Mouse (Mus musculus) c-Kit-positive CD71-positive TER-119-negative erythroid progenitor cells, embryonic 14.5 days (primary cell): ENCODE measurements around the gene Rfx7.
A peak's percentile ranks its signal among the peaks of the same experiment; 100 is the strongest.
"Not testable (repeated sequence)": the region's sequence is repeated elsewhere in the genome, so short reads cannot be mapped to it uniquely, and the experiment has no call there.

Experiments
- DNase-seq: peaks from one replicate; pipeline ENCODE4 v3.0.0-alpha.2; 2013; ENCODE audit warnings: low read depth

Gene Rfx7

DNA sequence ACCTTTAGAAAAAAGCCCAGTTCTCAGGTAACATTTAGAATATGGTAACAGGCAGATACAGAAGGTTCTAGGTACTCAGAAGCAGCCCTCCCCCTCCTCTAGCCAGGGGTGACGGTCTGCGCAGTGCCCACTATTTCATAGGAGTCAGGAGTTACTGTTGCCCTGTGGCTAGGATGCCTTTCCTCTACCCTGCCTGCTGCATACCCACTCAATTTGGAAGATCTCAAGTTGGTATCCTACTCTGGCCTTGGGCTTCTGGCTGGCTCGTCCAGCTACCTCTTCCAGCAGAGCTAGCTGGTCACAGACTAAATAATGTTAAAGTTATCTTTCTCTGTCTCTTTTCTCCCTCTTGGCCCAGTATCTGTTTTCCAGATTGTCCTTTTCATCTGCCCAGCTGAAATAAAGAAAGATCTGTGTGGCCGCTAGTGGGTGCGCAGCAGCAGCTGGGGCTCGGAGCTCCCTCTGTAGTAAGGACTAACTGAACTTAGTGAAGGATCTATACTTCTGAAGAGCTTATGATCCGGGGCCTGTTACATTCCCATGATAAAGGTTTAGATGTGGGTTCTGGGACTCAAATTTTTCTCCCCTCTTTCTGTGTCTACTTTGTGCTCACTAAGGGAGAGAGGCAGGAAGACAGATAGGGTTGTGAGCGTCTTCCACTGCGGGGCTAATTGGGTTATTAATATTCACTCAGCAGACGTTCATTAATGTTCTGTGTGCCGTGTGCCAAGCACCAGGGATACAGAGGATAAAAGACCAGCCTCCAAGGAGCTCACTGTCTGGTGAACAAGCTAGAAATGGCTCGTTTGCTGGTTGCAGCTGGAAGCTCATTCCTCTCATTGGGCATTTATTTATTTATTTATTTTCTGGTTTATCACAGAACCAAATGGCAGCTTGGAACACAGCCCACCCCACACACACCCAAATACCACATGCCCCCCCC lies 132.6 kb downstream of the Rfx7 start:
- DNase-seq, result no peak

GRCm38 (mm10) chr9:72665517-72665916 lies 133.5 kb downstream of the Rfx7 start:
- no peak for DNase-seq

DNA sequence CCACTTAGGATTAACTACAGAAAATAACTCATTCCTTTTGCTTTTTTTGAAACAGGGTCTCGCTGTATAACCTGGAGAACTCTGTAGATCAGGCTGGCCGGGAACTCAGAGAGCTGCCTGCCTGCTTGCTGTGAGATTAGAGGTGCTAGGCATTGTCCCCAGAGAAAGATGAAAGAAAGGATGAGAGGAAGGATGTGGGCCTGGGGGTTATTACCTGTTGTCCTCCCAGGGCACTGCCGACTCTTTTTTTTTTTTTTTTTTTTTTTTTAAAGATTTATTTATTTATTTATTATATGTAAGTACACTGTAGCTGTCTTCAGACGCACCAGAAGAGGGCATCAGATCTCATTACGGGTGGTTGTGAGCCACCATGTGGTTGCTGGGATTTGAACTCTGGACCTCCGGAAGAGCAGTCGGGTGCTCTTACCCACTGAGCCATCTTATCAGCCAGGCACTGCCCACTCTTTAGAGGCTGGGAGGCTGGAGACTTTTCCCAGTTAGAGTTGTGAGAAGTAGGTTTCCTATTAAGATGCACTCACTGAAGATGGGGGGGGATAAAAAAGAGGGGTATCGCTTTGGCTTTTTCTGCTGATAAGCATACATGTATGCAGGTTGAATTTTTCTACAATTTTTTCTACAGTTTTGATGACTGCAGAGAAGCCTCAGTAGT lies 134.4 kb downstream of the Rfx7 start:
- not testable (repeated sequence) for DNase-seq

DNA sequence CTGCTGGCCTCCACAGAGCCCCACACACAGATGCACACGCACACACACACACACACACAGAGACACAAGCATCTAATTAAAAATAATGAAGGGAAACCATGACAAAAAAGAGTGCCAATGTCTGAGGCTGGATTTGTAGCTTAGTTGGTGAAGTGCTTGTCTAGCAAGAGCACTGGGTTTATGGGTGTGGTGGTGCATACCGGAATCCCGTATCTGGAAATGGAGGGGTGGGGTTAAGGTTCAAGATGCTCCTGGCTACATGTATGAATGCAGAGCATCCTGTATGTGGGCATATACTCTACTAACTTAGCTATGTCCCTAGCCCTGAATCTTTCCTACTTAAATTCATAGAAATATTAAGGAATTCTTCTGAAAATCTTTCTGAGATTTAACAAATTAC lies 135.1 kb downstream of the Rfx7 start:
- no peak for DNase-seq

GRCm38 (mm10) chr9:72669383-72669782 lies 137.3 kb downstream of the Rfx7 start:
- DNase-seq, result no peak

DNA sequence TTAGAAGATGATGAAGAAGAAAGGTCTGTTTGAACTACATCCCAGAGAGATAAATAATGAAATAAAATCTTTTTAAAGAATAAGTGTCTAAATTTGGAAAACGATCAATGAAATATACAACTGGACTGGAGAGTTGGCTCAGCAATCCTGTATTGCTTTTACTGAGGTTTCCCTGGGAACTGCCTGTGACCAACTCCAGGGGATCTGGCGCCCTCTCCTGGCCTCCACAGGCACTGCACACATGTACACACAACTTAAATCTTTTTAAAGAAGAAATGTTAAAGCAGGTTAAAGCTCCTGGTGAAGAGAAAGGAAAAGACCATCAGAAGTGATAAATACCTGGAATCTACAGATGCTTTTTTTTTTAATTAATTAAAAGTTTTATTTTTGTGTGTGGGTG lies 140.3 kb downstream of the Rfx7 start:
- DNase-seq, result peak; percentile 63
